Mouse (Mus musculus): ENCODE results near the gene Gm12185. TPM values are rescaled to one million over a fixed set of nuclear protein-coding genes. Genes with fewer than 3 reads are reported as not detected.

The Gm12185 gene
- polyA plus RNA-seq, 1 experiment from 2014 or later, result not detected

Other genes with a start within 250 kb of the Gm12185 start
- 400 and 442 TPM in 2 replicates for gene Rack1, start 191.9 kb downstream of the Gm12185 start, polyA plus RNA-seq (2014; fragmentation: Nextera tagmentation; extraction: Ambion mirVana)
- 5.1 and 5.6 TPM in 2 replicates for gene Trim41, start 174.9 kb downstream of the Gm12185 start, polyA plus RNA-seq (2014; fragmentation: Nextera tagmentation; extraction: Ambion mirVana)
- 1.5 and 2.0 TPM in 2 replicates for gene Trim7, start 166.1 kb downstream of the Gm12185 start, polyA plus RNA-seq (2014; fragmentation: Nextera tagmentation; extraction: Ambion mirVana)
- gene Gm12184, start 165.6 kb downstream of the Gm12185 start, polyA plus RNA-seq (2014; fragmentation: Nextera tagmentation; extraction: Ambion mirVana), result 3.0 TPM in 2 replicates
- 3.1 and 3.6 TPM in 2 replicates for gene Irgm1, start 120.5 kb downstream of the Gm12185 start, polyA plus RNA-seq (2014; fragmentation: Nextera tagmentation; extraction: Ambion mirVana)
- 0.12 and 0.22 TPM in 2 replicates for gene Gm5431, start 90.0 kb downstream of the Gm12185 start, polyA plus RNA-seq (2014; fragmentation: Nextera tagmentation; extraction: Ambion mirVana)
- 1.4 and 1.6 TPM in 2 replicates for gene Psme2b, start 46.0 kb downstream of the Gm12185 start, polyA plus RNA-seq (2014; fragmentation: Nextera tagmentation; extraction: Ambion mirVana)
- not detected in 2 replicates for gene Olfr56, start 13.3 kb downstream of the Gm12185 start, polyA plus RNA-seq (2014; fragmentation: Nextera tagmentation; extraction: Ambion mirVana)
- gene 9930111J21Rik1, start 12.8 kb downstream of the Gm12185 start, polyA plus RNA-seq (2014; fragmentation: Nextera tagmentation; extraction: Ambion mirVana), result 0.46 TPM in 1 of 2 replicates, not detected in the other
- gene Tgtp1, start 1.9 kb upstream of the Gm12185 start, polyA plus RNA-seq (2014; fragmentation: Nextera tagmentation; extraction: Ambion mirVana), result not detected in 2 replicates
- gene 9930111J21Rik2, start 59.0 kb upstream of the Gm12185 start, polyA plus RNA-seq (2014; fragmentation: Nextera tagmentation; extraction: Ambion mirVana), result 0.27 and 0.55 TPM in 2 replicates
- not detected in 2 replicates for gene Tgtp2, start 72.0 kb upstream of the Gm12185 start, polyA plus RNA-seq (2014; fragmentation: Nextera tagmentation; extraction: Ambion mirVana)
- 0.62 TPM in 1 of 2 replicates, not detected in the other for gene Ifi47, start 84.4 kb upstream of the Gm12185 start, polyA plus RNA-seq (2014; fragmentation: Nextera tagmentation; extraction: Ambion mirVana)
- gene Olfr1396, start 122.6 kb upstream of the Gm12185 start, polyA plus RNA-seq (2014; fragmentation: Nextera tagmentation; extraction: Ambion mirVana), result not detected in 2 replicates
- gene Olfr1395, start 150.0 kb upstream of the Gm12185 start, polyA plus RNA-seq (2014; fragmentation: Nextera tagmentation; extraction: Ambion mirVana), result not detected in 2 replicates
- not detected in 2 replicates for gene Olfr1394, start 162.2 kb upstream of the Gm12185 start, polyA plus RNA-seq (2014; fragmentation: Nextera tagmentation; extraction: Ambion mirVana)
- 0.17 and 0.23 TPM in 2 replicates for gene Btnl9, start 194.9 kb upstream of the Gm12185 start, polyA plus RNA-seq (2014; fragmentation: Nextera tagmentation; extraction: Ambion mirVana)
- gene Zfp62, start 211.1 kb upstream of the Gm12185 start, polyA plus RNA-seq (2014; fragmentation: Nextera tagmentation; extraction: Ambion mirVana), result 49.6 and 54.4 TPM in 2 replicates

Measured in neural tube, embryonic 14.5 days (tissue).